Mouse (Mus musculus): ENCODE results near the gene Sele. TPM values are rescaled to one million over a fixed set of nuclear protein-coding genes. Genes with fewer than 3 reads are reported as not detected.
"Not testable (repeated sequence)": the region's sequence is repeated elsewhere in the genome, so short reads cannot be mapped to it uniquely, and the experiment has no call there.

Sele gene
- 0.14 TPM in 1 of 2 replicates, not detected in the other for polyA plus RNA-seq (2016; fragmentation: Nextera tagmentation; extraction: Ambion mirVana)

DNA sequence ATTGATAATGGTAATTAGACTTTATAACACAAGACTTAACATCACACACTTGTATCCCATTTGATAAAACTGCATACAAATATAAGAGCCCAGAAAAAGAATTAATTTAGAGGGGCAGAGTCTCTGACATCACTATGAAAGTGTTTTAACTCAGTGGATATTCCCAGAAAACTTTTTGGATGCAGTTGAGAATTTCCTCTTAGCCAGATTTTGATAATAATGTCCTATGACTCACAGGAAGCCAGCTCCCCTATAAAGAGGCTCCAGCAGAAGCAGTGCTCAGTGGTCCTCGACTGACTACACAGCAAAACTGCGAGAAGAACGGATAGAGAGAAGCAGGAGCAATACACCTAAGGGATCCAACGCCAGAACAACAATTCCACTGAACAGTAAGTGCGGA lies at the start of gene Sele:
TSS of gene Sele (plus strand) at position 301 of the 400 bp plus-strand sequence.
- no peaks in the 10 kb centered on the region for H3K4me1 ChIP-seq (replicated peaks)
- no peaks in the 10 kb centered on the region for H3K36me3 ChIP-seq
- H3K27ac ChIP-seq = no peak within 1 kb of the TSS
- ATAC-seq (ENCODE audit: insufficient number of reproducible peaks, insufficient read depth, low FRiP score, low TSS enrichment, low read depth) = no peak
- WGBS = 88% methylated on average over 5 of the region's 5 CpGs
- no peak within 1 kb of the TSS for H3K4me2 ChIP-seq
- no peaks in the 10 kb centered on the region for H3K9me3 ChIP-seq
- H3K27me3 ChIP-seq = no peaks in the 10 kb centered on the region
- no peak within 1 kb of the TSS for H3K4me3 ChIP-seq (replicated peaks)
- H3K9ac ChIP-seq (replicated peaks) = no peak within 1 kb of the TSS

DNA sequence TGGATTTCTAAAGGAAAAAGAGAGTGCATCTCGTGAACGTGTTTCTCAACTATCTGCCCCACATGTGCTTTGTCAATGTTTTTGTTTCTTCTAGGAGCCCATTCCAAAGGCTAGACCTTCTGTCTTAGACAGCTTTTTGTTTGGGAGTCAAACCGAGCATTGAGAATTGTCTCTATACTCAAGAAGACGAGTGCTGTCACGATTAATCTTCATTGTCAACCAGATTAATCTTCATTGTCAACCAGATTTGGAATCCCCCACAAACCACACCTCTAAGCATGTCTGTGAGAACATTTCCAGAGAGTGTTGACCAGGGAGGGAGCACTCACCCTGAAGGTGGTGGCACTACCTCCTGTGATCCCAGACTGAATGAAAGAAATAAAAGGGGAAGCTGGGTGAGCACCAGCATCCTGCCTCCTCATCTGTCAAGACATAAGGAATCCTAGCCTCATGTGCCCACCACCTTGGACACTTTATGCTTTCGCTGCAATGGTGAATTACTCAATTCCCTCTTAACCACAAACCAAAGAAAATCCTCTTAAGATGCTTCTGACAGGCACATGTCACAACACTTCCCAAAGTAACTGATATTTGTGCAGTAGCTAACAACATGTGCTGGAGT lies 46.1 kb upstream of the Sele start:
- H3K4me3 ChIP-seq (replicated peaks) = no peak overlapping the region
- 78% methylated on average over 6 of the region's 6 CpGs for WGBS
- no peak overlapping the region for H3K27ac ChIP-seq
- no peaks in the 10 kb centered on the region for H3K9me3 ChIP-seq
- H3K27me3 ChIP-seq = no peaks in the 10 kb centered on the region
- no peaks in the 10 kb centered on the region for H3K4me1 ChIP-seq (replicated peaks)
- ATAC-seq (ENCODE audit: insufficient number of reproducible peaks, insufficient read depth, low FRiP score, low TSS enrichment, low read depth) = no peak
- no peak overlapping the region for H3K9ac ChIP-seq (replicated peaks)
- 0 out of 2 replicates have a peak, but pooled peaks cover under 1% of the 10 kb centered on the region for H3K36me3 ChIP-seq
- H3K4me2 ChIP-seq = no peak overlapping the region

DNA sequence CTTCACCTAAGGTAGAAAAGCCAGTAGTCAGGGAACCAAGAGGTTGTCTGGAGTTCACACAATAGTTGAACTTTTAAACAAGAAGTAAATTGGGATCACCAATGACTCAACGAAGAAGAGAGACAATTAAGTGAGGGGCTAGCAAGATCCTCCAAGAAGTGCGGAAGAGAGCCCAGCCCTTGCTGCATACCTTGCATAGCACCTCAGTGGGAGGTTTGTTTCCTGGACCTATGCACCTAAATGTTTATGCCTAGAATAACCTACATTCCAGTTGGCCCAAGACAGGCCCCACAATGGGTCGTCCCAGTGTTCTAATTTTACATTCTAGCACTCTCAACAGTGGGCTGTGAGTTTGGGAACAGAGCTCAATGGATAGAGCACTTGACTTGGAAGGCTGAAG lies 43.7 kb upstream of the Sele start:
- Histone ChIP-seq H3K36me3 (no peaks in the 10 kb centered on the region), H3K9ac (replicated peaks) (no peak overlapping the region), H3K27ac (no peak overlapping the region), H3K9me3 (no peaks in the 10 kb centered on the region), H3K4me1 (replicated peaks) (no peaks in the 10 kb centered on the region), H3K4me3 (replicated peaks) (no peak overlapping the region), H3K27me3 (no peaks in the 10 kb centered on the region), H3K4me2 (no peak overlapping the region)
- no peak for ATAC-seq (ENCODE audit: insufficient number of reproducible peaks, insufficient read depth, low FRiP score, low TSS enrichment, low read depth)
- WGBS = 73% methylated on average over 3 of the region's 3 CpGs

DNA sequence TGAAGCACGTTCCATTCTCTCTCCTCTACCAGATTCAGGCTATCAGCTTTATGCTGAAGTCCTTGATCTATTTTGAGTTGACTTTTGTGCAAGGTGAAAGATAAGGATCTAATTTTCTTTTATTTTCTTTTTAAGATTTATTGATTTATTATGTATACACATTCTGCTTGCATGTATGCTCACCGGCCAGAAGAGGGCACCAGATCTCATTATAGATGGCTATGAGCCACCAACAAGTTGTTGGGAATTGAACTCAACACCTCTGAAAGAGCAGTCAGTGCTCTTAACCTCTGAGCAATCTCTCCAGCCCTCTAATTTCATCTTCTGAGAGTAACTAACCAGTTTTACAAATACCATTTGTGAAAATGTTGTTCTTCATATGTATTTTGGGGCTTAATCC lies 38.8 kb upstream of the Sele start:
- WGBS = 50% methylated on average over 2 of the region's 2 CpGs
- Histone ChIP-seq H3K4me3 (replicated peaks) (no peak overlapping the region), H3K9me3 (no peaks in the 10 kb centered on the region), H3K36me3 (no peaks in the 10 kb centered on the region), H3K4me2 (no peak overlapping the region), H3K9ac (replicated peaks) (no peak overlapping the region), H3K27ac (no peak overlapping the region), H3K4me1 (replicated peaks) (no peaks in the 10 kb centered on the region), H3K27me3 (no peaks in the 10 kb centered on the region)
- ATAC-seq (ENCODE audit: insufficient number of reproducible peaks, insufficient read depth, low FRiP score, low TSS enrichment, low read depth) = no peak

DNA sequence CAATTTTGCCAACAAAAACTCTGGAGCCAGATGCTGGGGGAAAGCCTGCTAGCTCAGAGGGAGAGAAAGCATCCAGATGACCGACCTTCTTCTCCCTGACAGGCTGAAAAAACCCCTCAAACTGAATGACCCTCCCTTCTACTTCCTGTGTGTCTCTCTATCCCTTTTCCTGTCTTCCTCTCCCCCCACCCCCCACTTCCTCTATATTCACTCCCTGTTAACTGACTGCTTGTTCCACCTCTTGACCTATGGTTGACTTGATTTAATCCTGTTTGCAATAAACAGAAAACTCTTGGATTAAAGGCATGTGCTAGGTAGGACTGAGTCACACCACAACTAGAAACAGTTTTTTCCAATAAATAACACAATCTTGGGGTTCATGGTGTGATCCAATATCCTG lies 33.4 kb upstream of the Sele start:
- 53% methylated on average over 1 of the region's 1 CpGs for WGBS
- no peak overlapping the region for H3K9ac ChIP-seq (replicated peaks)
- H3K4me2 ChIP-seq = no peak overlapping the region
- no peak overlapping the region for H3K4me3 ChIP-seq (replicated peaks)
- H3K36me3 ChIP-seq = no peaks in the 10 kb centered on the region
- no peaks in the 10 kb centered on the region for H3K9me3 ChIP-seq
- no peak overlapping the region for H3K27ac ChIP-seq
- H3K27me3 ChIP-seq = no peaks in the 10 kb centered on the region
- ATAC-seq (ENCODE audit: insufficient number of reproducible peaks, insufficient read depth, low FRiP score, low TSS enrichment, low read depth) = no peak
- no peaks in the 10 kb centered on the region for H3K4me1 ChIP-seq (replicated peaks)

- no peak for ATAC-seq (ENCODE audit: insufficient number of reproducible peaks, insufficient read depth, low FRiP score, low TSS enrichment, low read depth)
- H3K9me3 ChIP-seq = no peaks in the 10 kb centered on the region
- no peak overlapping the region for H3K9ac ChIP-seq (replicated peaks)
- H3K4me1 ChIP-seq (replicated peaks) = no peaks in the 10 kb centered on the region
- WGBS = 84% methylated on average over 16 of the region's 16 CpGs
- H3K4me2 ChIP-seq = no peak overlapping the region
- no peaks in the 10 kb centered on the region for H3K27me3 ChIP-seq
- no peak overlapping the region for H3K4me3 ChIP-seq (replicated peaks)
- H3K27ac ChIP-seq = no peak overlapping the region
- no peaks in the 10 kb centered on the region for H3K36me3 ChIP-seq
These were observed 29.7 kb upstream of the Sele start for GRCm38 (mm10) chr1:164018221-164018896.

GRCm38 (mm10) chr1:164019789-164020188 lies 28.2 kb upstream of the Sele start:
- Histone ChIP-seq H3K4me2 (no peak overlapping the region), H3K9me3 (no peaks in the 10 kb centered on the region), H3K4me3 (replicated peaks) (no peak overlapping the region), H3K27me3 (no peaks in the 10 kb centered on the region), H3K9ac (replicated peaks) (no peak overlapping the region), H3K4me1 (replicated peaks) (no peaks in the 10 kb centered on the region), H3K36me3 (no peaks in the 10 kb centered on the region), H3K27ac (no peak overlapping the region)
- ATAC-seq (ENCODE audit: insufficient number of reproducible peaks, insufficient read depth, low FRiP score, low TSS enrichment, low read depth) = no peak
- WGBS = 83% methylated on average over 6 of the region's 6 CpGs

- H3K36me3 ChIP-seq; ATAC-seq (ENCODE audit: insufficient number of reproducible peaks, insufficient read depth, low FRiP score, low TSS enrichment, low read depth); H3K4me2 ChIP-seq; H3K9ac ChIP-seq (replicated peaks); H3K27ac ChIP-seq; H3K9me3 ChIP-seq; H3K4me1 ChIP-seq (replicated peaks); H3K4me3 ChIP-seq (replicated peaks); H3K27me3 ChIP-seq: not testable (repeated sequence)
- 92% methylated on average over 3 of the region's 3 CpGs for WGBS
These were observed 27.3 kb upstream of the Sele start for GRCm38 (mm10) chr1:164020746-164021145.

- H3K4me1 ChIP-seq (replicated peaks); H3K4me3 ChIP-seq (replicated peaks); H3K9me3 ChIP-seq; H3K4me2 ChIP-seq; ATAC-seq (ENCODE audit: insufficient number of reproducible peaks, insufficient read depth, low FRiP score, low TSS enrichment, low read depth); H3K9ac ChIP-seq (replicated peaks); H3K27ac ChIP-seq; H3K36me3 ChIP-seq; H3K27me3 ChIP-seq: not testable (repeated sequence)
- 81% methylated on average over 5 of the region's 5 CpGs for WGBS
These were observed 25.9 kb upstream of the Sele start for GRCm38 (mm10) chr1:164022106-164022505.

GRCm38 (mm10) chr1:164025685-164026084 lies 22.3 kb upstream of the Sele start:
- ATAC-seq (ENCODE audit: insufficient number of reproducible peaks, insufficient read depth, low FRiP score, low TSS enrichment, low read depth) = no peak
- Histone ChIP-seq H3K36me3 (no peaks in the 10 kb centered on the region), H3K4me3 (replicated peaks) (no peak overlapping the region), H3K27me3 (no peaks in the 10 kb centered on the region), H3K27ac (no peak overlapping the region), H3K4me2 (no peak overlapping the region), H3K9ac (replicated peaks) (no peak overlapping the region), H3K4me1 (replicated peaks) (no peaks in the 10 kb centered on the region), H3K9me3 (no peaks in the 10 kb centered on the region)
- WGBS = 92% methylated on average over 4 of the region's 4 CpGs

GRCm38 (mm10) chr1:164027416-164027815 lies 20.6 kb upstream of the Sele start:
- no peak overlapping the region for H3K9ac ChIP-seq (replicated peaks)
- no peaks in the 10 kb centered on the region for H3K4me1 ChIP-seq (replicated peaks)
- H3K9me3 ChIP-seq = no peaks in the 10 kb centered on the region
- no peak overlapping the region for H3K4me3 ChIP-seq (replicated peaks)
- no peaks in the 10 kb centered on the region for H3K36me3 ChIP-seq
- no peak for ATAC-seq (ENCODE audit: insufficient number of reproducible peaks, insufficient read depth, low FRiP score, low TSS enrichment, low read depth)
- no peak overlapping the region for H3K27ac ChIP-seq
- H3K27me3 ChIP-seq = no peaks in the 10 kb centered on the region
- 56% methylated on average over 5 of the region's 5 CpGs for WGBS
- no peak overlapping the region for H3K4me2 ChIP-seq
